Mouse (Mus musculus) liver, embryonic 14.5 days (tissue): ENCODE measurements at regions not wholly inside any gene's neighbourhood (a gene's known extent, or its start where the extent isn't known, plus 50 kb on each side); places are given as distances from the start of the nearest gene placed in this dataset.

Experiments used
- CTCF ChIP-seq: IDR thresholded peaks from 2 replicates; pipeline ENCODE4 v1.5.1; 2016; ENCODE audit warnings: antibody characterized with exemption, low read depth, control low read depth
- EP300 ChIP-seq: IDR thresholded peaks from 2 replicates; pipeline ENCODE4 v1.6.1; 2016; ENCODE audit warnings: antibody characterized with exemption, low read depth

DNA sequence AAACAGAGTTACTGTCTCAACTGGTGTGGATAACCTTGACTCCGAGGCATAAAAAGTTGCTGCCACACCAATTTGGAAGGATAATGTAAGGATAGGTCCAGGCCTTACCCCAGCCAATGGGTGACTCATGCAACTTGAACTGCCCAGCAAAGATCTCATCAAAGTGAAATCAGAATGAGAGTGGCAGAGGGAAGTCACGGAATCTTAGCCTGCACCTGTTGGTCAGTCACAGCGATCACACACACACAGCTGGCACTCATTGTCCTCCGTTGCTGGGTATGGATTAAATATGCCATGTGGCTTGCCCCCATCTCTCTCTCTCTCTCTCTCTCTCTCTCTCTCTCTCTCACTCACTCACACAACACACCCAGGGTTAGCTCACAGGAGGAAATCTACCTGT lies 56.2 kb upstream of the Mbnl2 start:
- no peak for TF ChIP-seq CTCF
- TF ChIP-seq EP300: no peak
